Mouse (Mus musculus): ENCODE measurements around the gene Olfr484.
"Not testable (repeated sequence)": the region's sequence is repeated elsewhere in the genome, so short reads cannot be mapped to it uniquely, and the experiment has no call there.

The Olfr484 gene

GRCm38 (mm10) chr7:108127349-108127748 is at the start of gene Olfr484:
Gene Olfr484, minus strand, starts transcription at chr7:108127449.
- DNase-seq (ENCODE audit: low spot score): no peak

GRCm38 (mm10) chr7:108172642-108173041 is 45.4 kb upstream of the Olfr484 start, which contains the start of gene Olfr486:
Gene Olfr486, minus strand, starts transcription at chr7:108172742.
- DNase-seq (ENCODE audit: low spot score): not testable (repeated sequence)

DNA sequence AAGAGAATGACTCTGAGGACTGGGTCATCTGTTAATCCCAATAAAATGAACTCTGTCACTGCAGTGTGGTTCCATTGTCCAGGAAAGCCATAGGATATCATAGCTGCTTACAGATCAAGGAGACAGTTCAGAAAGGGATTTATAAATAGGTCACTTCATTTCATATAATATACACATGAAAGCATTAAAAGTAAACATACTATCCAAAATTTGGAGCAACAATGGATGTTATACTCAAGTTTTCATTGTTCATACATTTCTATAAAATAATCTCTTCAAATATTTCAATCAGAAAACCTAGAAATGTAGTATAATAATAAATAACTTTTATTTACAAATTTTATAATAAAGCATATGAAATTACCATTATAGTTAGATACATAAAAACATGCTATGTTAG is 32.5 kb upstream of the Olfr484 start, which contains the start of gene Olfr485:
Gene Olfr485, minus strand, starts transcription at position 101 of the 400 bp plus-strand sequence.
- DNase-seq (ENCODE audit: low spot score): no peak

- no peak for DNase-seq (ENCODE audit: low spot score)
Observed at GRCm38 (mm10) chr7:108121416-108121815, 5.8 kb downstream of the Olfr484 start.

DNA sequence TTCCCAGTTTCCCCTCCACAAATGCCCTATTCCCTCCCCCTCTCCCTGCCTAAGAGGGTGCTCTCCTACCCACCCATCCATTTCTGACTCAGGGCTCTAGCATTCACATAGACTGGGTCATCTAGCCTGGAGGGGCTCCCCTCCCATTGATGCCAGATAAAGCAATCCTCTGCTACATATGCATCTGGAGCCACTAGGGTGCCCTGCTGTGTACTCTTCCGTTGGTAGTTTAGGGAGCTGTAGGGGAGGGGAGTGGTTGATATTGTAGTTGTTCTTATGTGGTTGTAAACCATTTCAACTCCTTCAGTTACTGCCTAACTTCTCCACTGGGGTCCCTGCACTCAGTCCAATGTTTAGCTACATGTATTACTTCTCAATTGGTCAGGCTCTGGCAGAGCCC is 6.6 kb downstream of the Olfr484 start:
- no peak for DNase-seq (ENCODE audit: low spot score)

DNA sequence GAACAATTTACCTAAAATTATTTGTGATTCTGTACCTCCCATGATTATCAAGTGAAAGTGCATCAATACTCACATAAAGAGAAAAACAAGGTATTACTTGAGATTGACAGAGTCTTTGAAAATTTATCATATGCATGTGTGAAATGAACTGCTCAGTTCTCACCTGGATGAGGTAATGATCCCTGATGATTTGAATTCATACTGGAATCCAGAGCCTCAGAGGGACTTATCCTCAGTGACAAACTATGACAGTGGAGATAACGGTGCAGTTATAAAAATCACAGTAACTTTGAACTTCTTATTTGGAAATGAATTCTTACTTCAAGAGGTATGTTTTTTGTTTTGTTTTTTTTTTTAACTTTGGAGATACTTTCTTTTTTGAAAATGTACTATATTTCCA is 26.7 kb downstream of the Olfr484 start, which contains the start of gene Olfr483:
Gene Olfr483, plus strand, starts transcription at position 301 of the 400 bp plus-strand sequence.
- no peak for DNase-seq (ENCODE audit: low spot score)

DNA sequence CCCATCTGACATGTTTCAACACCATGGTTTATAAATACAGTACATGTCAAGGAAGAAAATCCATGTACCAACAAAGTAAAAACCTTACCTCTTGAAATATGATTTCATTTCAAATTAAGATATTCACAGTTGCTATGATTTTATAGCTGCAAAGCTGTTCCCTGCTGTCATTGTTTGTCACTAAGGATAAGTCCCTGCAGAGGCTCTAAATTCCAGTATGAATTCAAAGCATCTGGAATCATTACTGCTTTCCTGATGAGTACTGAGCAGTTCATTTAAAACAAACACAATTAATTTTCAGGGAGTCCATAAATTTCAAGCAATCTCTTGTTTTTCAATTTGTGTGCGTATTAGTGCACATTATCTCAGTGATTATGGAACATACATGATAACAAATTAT is 29.8 kb downstream of the Olfr484 start, which contains the start of gene Olfr482:
Gene Olfr482, minus strand, starts transcription at position 101 of the 400 bp plus-strand sequence.
- DNase-seq (ENCODE audit: low spot score): no peak

- DNase-seq (ENCODE audit: low spot score): no peak
Observed at GRCm38 (mm10) chr7:108079555-108079954, 47.7 kb downstream of the Olfr484 start, which contains the start of gene Olfr481. Gene Olfr481, plus strand, starts transcription at chr7:108079855.

Data from ovary, postnatal 14 days (tissue).